Mouse (Mus musculus): ENCODE data around the gene Rab43.

Rab43 gene

DNA sequence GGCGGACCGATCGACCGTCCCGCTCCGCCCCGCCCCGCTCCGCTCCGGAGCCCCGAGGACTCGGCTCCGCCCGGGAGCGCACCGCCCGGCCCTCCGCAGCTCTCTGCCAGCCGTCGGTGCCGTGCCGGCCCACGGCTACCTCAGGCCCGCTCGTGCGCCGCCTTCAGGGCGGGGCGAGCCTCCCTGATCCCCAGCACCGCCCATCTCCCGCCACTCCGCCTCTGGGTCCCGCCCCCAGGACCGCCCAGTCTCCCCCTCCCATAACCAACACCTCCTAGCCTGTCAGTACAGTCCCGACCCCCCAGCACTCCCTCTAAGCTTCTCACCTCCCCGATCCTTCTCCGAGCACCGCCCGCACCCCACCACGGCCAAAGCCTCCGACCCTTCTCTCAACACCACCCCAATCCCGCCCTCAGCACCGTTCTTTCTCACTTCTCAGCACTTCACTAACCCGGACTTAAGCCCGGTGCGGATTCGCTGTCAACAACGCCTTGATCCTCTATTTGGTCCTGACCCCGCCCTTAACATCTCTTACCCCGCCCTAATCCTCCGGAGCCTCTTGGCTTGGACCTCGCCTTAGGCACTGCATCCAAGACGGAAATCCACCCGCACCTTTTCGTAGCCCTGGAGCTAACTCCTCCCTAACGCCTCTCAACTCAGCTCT is at the start of gene Rab43:
Rab43 (minus strand) TSS at position 490 of the 664 bp plus-strand sequence.
- DNase-seq = peak; percentile 91

DNA sequence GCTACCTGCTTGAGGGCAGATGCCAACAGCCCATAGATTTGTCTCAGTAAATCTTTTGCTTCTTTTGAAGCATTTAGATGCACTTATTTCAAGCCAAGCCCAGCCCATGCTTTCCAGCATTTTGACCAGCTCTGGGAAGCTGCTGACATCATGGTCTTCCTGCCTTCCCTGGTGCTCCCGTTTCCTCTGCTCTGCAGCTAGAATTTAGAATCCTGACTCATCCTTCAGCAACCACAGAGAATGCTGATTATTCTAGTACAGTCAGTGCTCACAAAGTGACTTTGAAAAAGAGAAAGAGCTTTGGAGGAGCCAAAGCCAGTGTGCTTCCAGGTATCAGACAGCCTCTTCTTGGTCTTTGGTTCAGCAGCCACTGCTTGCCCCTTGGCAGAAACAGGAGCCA is 45.1 kb upstream of the Rab43 start:
- no peak for DNase-seq

DNA sequence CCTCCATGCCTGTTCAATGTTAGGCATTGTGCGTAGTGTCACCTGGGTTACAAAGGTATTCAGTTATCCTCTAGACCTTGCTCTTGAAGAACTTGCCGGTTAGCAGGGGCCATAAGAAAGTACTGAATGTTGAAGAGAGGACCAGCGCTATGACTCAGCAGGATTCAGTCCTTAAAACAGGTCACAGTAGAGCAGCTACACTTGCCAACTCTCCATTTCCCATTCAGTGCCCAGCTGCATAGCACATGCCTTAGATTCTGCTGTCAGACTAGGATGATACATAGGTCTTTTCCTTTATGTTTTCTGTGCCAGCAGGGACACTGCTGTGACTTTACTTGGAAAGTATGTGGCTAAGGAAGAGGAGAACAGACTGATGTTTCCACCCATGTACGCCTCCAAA is 41.5 kb upstream of the Rab43 start:
- DNase-seq = no peak

DNA sequence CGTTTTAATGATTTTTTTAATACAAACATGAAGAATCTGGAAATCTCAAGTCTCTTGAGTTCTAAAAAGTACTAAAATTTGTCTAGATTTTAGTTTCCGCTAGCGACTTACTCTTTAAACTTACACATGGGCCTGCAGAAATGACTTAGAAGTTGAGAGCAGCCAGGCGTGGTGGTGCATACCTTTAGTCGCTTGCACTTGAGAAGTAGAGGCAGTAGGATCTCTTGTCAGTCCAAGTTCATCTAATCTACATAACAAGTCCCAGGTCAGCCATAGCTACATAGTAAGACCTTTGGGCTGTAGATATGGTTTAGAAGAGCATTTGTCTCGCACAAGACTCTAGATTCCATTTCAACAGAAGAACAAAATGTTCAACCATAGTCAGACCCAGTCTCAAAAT is 39.9 kb upstream of the Rab43 start:
- no peak for DNase-seq

- DNase-seq = peak; percentile 98
Measured at GRCm38 (mm10) chr6:87850900-87851614, 39.1 kb upstream of the Rab43 start, which contains the start of gene Cnbp. TSS of gene Cnbp (minus strand) at chr6:87851106.

DNA sequence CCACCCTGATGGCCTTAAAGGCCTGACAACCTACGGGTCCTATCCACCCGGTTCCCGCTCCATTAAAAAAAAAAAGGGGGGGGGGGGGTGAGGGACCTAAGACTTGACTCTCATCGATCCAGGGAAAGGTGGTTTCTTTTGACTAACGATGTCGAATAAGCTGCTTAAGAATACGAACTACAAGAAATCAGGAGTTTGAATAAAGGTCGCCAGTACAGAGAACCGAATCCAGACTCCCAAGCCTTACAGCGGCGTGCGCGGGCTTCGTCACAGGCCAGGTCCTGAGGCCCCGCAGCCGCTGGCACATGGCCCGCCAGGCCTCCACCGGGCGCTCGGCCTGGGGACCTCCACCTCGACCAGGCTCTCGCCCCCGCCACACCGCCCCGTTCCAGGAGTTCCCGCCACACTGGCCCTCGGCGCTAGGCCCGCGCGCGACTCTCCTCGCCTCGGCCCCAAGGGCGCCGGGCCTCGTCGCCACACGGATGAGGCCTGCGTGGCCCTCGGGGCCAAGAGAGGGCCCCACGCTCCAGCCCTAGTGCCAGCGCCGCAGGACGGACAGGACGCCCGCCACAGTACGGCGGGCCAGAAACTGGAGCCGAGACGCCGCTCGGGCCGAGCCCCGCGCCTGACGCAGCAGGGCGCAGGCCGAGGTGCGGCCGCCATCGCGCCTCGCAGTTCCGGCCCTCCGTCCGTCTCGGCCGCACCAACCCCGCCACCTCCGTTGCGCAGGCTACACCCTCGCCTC is 38.4 kb upstream of the Rab43 start:
- DNase-seq = no peak

GRCm38 (mm10) chr6:87849780-87850154 is 37.8 kb upstream of the Rab43 start:
- DNase-seq = peak; percentile 31

GRCm38 (mm10) chr6:87846813-87847212 is 34.8 kb upstream of the Rab43 start:
- DNase-seq = no peak

DNA sequence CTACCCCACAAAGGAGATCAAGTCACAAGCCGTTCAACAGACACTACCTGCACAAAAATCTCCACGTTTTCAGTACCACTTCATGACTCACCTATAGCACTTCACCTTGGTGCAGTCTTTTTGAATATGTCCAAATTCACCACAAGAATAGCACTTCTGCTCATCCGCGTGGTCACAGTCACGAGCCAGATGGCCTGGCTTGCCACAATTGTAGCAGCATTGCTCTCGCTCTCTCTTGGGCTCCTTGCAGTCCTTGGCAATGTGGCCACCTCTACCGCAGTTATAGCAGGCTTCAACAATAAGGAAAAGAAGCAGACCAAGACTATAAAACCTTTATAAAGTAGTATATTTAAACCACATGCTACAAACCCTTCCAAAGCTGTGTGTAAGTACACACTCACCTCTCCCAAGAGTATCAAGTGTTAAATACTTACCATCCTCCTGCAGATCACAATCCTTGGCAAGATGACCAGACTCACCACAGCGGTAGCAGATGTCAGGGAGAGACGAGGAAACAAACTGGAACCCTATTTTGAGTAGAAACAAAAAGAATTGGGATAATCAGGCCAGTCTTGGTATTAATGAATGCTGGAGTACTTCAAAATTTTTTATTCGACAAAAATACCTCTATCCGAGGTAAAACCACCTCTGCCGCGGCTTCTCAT is 33.2 kb upstream of the Rab43 start:
- DNase-seq = no peak

- DNase-seq = peak; percentile 38
Measured at GRCm38 (mm10) chr6:87842254-87842653, 30.3 kb upstream of the Rab43 start.

- no peak for DNase-seq
Measured at GRCm38 (mm10) chr6:87841635-87842034, 29.7 kb upstream of the Rab43 start.

DNA sequence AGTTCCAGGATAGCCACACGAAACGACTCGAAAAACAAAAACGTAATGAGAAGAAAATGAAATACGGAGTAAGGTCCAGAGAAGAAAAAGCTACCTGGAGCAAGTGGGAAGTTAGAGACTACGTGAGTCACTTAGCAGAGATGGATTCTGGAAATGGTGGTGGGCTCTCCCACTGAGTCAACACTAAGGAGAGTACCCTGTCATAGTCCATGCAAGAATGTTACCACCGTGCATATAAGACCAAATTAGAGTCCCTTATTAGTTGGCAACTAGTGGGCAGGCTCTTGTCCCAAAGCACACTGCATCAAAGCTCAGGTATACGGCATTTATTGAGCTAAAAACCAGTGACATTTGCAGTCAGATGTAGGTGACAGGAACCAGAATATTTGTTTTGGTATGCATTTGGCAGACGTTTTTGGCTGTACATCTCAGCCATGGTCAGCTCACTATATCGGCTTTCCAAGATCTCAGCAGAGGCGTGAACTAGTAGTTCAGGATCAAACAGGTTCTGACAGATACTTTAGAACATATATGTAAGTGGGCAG is 27.9 kb upstream of the Rab43 start:
- DNase-seq = no peak

GRCm38 (mm10) chr6:87838551-87839197 is 26.7 kb upstream of the Rab43 start, which contains the start of gene Isy1:
TSS of gene Isy1 (minus strand) at chr6:87838798.
- peak; percentile 99 for DNase-seq

DNA sequence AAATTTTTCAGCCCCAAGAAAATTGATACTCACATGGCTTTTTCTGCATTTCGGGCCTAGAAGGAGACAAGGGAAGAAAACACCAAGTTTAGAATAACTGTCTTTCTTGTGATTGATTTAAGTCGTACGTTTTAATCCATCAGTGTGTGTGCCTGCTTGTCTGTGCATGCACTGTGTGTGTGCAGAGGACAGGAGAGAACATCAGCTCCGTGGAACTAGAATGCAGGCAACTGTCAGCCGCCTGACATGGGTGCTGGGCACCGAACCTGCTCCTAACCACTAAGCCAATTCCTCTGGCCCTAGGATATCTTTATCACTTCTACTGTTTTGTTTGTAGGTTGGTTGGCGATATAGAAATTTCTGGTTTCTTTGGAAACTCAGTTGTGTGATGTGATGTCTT is 23.7 kb upstream of the Rab43 start, which contains the start of gene Gm45140:
Gm45140 (minus strand) TSS at position 101 of the 400 bp plus-strand sequence.
- no peak for DNase-seq

DNA sequence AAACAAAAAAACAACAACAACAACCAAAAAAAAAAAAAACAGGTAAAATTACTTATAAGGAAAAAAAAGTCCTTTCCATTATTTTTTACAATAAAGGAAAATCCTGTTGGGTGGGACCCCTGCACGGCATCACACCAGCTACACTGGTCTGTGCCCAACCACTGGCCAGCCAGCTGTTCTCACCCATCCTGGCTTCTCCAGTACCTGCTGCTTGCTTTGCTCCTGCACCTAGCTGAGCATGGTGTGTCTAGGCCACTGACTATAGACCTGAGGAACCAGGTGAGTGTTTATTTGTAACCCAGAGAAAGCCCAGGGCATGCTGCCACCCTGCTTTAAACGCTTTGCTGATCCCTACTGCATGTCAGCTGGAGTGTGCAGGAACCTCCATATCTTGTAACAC is 8.4 kb upstream of the Rab43 start:
- no peak for DNase-seq

GRCm38 (mm10) chr6:87814486-87814885 is 2.5 kb upstream of the Rab43 start:
- no peak for DNase-seq

GRCm38 (mm10) chr6:87812656-87813055 is 692 bp upstream of the Rab43 start:
- no peak for DNase-seq

DNA sequence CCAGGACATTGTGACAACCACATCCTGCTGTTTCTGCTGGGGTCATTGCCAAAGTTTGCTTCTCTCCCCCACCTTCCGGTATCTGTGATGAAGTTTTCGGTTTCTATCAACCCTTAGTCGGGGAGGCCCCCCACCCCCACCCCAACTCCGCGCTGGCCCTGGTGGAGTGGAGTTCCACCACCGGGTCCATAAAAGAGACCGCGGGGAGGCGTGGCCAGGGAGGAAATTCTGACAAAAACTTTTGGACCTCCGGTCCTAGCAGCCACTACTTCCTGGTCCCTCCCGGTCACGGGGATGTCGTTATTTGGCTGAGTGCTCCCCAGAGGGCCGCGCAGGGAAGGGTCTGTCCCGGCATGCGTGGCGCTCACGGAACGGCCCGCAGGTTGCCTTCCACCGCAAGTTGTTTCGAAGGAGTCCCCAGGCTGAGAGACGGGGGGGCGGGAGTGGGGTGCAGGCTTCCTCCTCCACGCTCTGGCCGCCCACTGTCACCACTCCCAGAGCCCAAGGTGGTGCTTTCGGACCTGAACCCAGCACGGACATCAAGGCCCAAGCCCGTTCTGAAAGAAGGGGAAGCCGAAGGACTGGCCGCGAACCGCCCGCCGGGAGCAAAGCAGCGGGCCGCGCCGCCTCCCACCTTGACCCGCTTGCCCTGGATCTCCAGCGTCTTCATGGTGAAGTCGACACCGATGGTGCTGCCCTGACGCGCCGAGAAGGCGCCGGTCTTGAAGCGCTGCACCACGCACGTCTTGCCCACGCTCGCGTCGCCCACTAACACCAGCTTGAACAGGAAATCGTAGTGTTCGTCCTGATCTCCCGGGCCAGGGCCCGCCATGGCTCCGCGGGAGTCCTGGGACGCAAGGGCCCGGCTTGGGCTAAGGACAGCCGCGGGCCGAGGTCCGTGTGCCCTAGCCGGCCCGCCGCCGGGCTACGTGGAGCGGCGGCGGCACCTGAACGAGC is 973 bp downstream of the Rab43 start:
- peak; percentile 63 for DNase-seq

- DNase-seq = no peak
Measured at GRCm38 (mm10) chr6:87810311-87810710, 1.7 kb downstream of the Rab43 start.

GRCm38 (mm10) chr6:87809651-87810161 is 2.3 kb downstream of the Rab43 start:
- no peak for DNase-seq

DNA sequence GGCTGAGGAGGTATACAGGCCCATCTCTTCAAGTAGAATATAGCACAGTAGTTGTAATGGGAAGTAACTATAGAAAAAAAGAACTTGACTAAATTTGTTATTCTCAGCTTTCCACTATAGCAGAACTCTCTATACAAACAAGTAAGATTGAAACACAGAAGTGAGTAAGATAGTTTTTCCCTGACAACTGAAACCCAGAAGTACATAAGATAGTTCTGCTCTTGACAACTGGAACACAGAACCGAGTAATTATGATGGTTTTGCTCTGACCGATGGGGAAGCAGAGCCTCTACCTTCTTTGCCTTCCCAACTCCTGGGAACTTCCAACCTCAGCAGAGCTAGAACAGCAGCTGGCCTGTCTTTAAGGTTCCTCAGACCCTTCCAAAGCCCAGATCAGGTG is 2.8 kb downstream of the Rab43 start:
- DNase-seq = no peak
